Mouse (Mus musculus) frontal cortex, adult (tissue): ENCODE measurements around the gene Fance.

Experiments used
- ATAC-seq: cut with Nextera tagmentation; 2 replicates; pipeline ENCODE4 v1.9.2; 2017; ENCODE audit warnings: mild to moderate bottlenecking, moderate library complexity, mixed read lengths; ENCODE audit not compliant: low TSS enrichment

Fance gene

GRCm38 (mm10) chr17:28313212-28313879, at the start of gene Fance:
Gene Fance, plus strand, starts transcription at chr17:28313519.
- ATAC-seq: peak; percentile 92

- no peak for ATAC-seq
Measured at GRCm38 (mm10) chr17:28267251-28267650, 46.1 kb upstream of the Fance start.

GRCm38 (mm10) chr17:28270165-28270564, 43.2 kb upstream of the Fance start:
- ATAC-seq: no peak

GRCm38 (mm10) chr17:28271537-28272266, 41.6 kb upstream of the Fance start:
- ATAC-seq: no peak

GRCm38 (mm10) chr17:28272281-28272680, 41.0 kb upstream of the Fance start:
- ATAC-seq: no peak

GRCm38 (mm10) chr17:28272837-28273236, 40.5 kb upstream of the Fance start:
- no peak for ATAC-seq

- no peak for ATAC-seq
Measured at GRCm38 (mm10) chr17:28274739-28275138, 38.6 kb upstream of the Fance start.

GRCm38 (mm10) chr17:28277226-28277625, 36.1 kb upstream of the Fance start:
- no peak for ATAC-seq

- no peak for ATAC-seq
Measured at GRCm38 (mm10) chr17:28277721-28278120, 35.6 kb upstream of the Fance start.

- ATAC-seq: no peak
Measured at GRCm38 (mm10) chr17:28278156-28278555, 35.2 kb upstream of the Fance start.

GRCm38 (mm10) chr17:28279236-28279635, 34.1 kb upstream of the Fance start:
- ATAC-seq: no peak

GRCm38 (mm10) chr17:28279780-28280422, 33.4 kb upstream of the Fance start:
- ATAC-seq: no peak

GRCm38 (mm10) chr17:28280423-28280800, 32.9 kb upstream of the Fance start:
- no peak for ATAC-seq

GRCm38 (mm10) chr17:28280831-28281377, 32.4 kb upstream of the Fance start:
- ATAC-seq: no peak

- ATAC-seq: no peak
Measured at GRCm38 (mm10) chr17:28281866-28282441, 31.4 kb upstream of the Fance start.

- no peak for ATAC-seq
Measured at GRCm38 (mm10) chr17:28283199-28283598, 30.1 kb upstream of the Fance start.

GRCm38 (mm10) chr17:28286133-28286532, 27.2 kb upstream of the Fance start:
- ATAC-seq: no peak

GRCm38 (mm10) chr17:28286964-28287363, 26.4 kb upstream of the Fance start:
- ATAC-seq: no peak

GRCm38 (mm10) chr17:28287578-28287977, 25.7 kb upstream of the Fance start:
- ATAC-seq: no peak

GRCm38 (mm10) chr17:28287980-28288379, 25.3 kb upstream of the Fance start:
- no peak for ATAC-seq

- no peak for ATAC-seq
Measured at GRCm38 (mm10) chr17:28290262-28290661, 23.1 kb upstream of the Fance start.

- no peak for ATAC-seq
Measured at GRCm38 (mm10) chr17:28290671-28291070, 22.6 kb upstream of the Fance start.
